Mouse (Mus musculus) MEL (cell line): ENCODE results near the gene Pold4. TPM values are rescaled to one million over a fixed set of nuclear protein-coding genes. Genes with fewer than 3 reads are reported as not detected.
A peak's percentile ranks its signal among the peaks of the same experiment; 100 is the strongest.

ENCODE experiments used
- DNase-seq: peaks from one replicate; pipeline ENCODE4 v3.0.0; 2011; ENCODE audit warnings: low read depth, low spot score
- H3K27ac ChIP-seq: 2 replicates; pipeline ENCODE4 v1.5.1; 2012; ENCODE audit warnings: low read depth, mild to moderate bottlenecking, control low read depth, low read length, moderate library complexity; ENCODE audit not compliant: control insufficient read depth
- H3K27me3 ChIP-seq, 2 experiments: fragments of 150-350 bp in 1 of 2; sonication (generic) in 1 of 2; 2 replicates each; pipeline ENCODE4 v1.6.1; 2012; ENCODE audit warnings: low read length in 2 of 2, mild to moderate bottlenecking in 2 of 2, improper control_type of control experiment in 1 of 2, moderate library complexity in 1 of 2; ENCODE audit not compliant: insufficient read depth in 2 of 2, control insufficient read depth in 1 of 2
- H3K36me3 ChIP-seq, 2 experiments: 2 replicates each; pipeline ENCODE4 v1.6.1; 2012 to 2014; ENCODE audit warnings: low read length in 2 of 2, improper control_type of control experiment in 1 of 2, inconsistent platforms in 1 of 2, mild to moderate bottlenecking in 1 of 2; ENCODE audit not compliant: insufficient read depth in 2 of 2, control insufficient read depth in 1 of 2
- H3K4me1 ChIP-seq, 2 experiments: fragments of 150-350 bp in 1 of 2; sonication (generic) in 1 of 2; 2 replicates each; pipeline ENCODE4 v1.6.1; 2012; ENCODE audit warnings: low read length in 2 of 2, improper control_type of control experiment in 1 of 2, mild to moderate bottlenecking in 1 of 2; ENCODE audit not compliant: insufficient read depth in 2 of 2, control insufficient read depth in 1 of 2
- H3K4me3 ChIP-seq, 2 experiments: fragments of 150-350 bp in 1 of 2; sonication (generic) in 1 of 2; 2 replicates each; pipeline ENCODE4 v1.5.1; 2012; ENCODE audit warnings: low read depth in 2 of 2, low read length in 2 of 2, mild to moderate bottlenecking in 2 of 2, moderate library complexity in 2 of 2, control low read depth in 1 of 2, improper control_type of control experiment in 1 of 2; ENCODE audit not compliant: control insufficient read depth in 1 of 2, insufficient read depth in 1 of 2
- H3K79me2 ChIP-seq: 2 replicates; pipeline ENCODE4 v1.6.1; 2012; ENCODE audit warnings: mild to moderate bottlenecking, low read length, moderate library complexity; ENCODE audit not compliant: control insufficient read depth, poor library complexity, insufficient read depth
- H3K9ac ChIP-seq: 2 replicates; pipeline ENCODE4 v1.6.1; 2012; ENCODE audit warnings: low read depth, mild to moderate bottlenecking, control low read depth, low read length, moderate library complexity; ENCODE audit not compliant: control insufficient read depth, poor library complexity, severe bottlenecking
- H3K9me3 ChIP-seq: fragments of 150-350 bp; sonication (generic); replicated peaks from 2 replicates; pipeline ENCODE4 v1.6.1; 2012; ENCODE audit warnings: mild to moderate bottlenecking, low read length, improper control_type of control experiment, moderate library complexity; ENCODE audit not compliant: insufficient read depth
- BHLHE40 ChIP-seq: IDR thresholded peaks from 2 replicates; pipeline ENCODE4 v1.6.1; 2012; ENCODE audit warnings: low read depth, mild to moderate bottlenecking, inconsistent platforms, low read length, improper control_type of control experiment, borderline replicate concordance
- CHD2 ChIP-seq: IDR thresholded peaks from 2 replicates; pipeline ENCODE4 v1.6.1; 2011; ENCODE audit warnings: low read length, improper control_type of control experiment
- CTCF ChIP-seq, 3 experiments: IDR thresholded peaks in 2 of 3; conservative IDR thresholded peaks in 1 of 3; 2 replicates each; pipeline ENCODE4 v1.5.1; 2011 to 2012; ENCODE audit warnings: low read length in 3 of 3, low read depth in 2 of 3, mild to moderate bottlenecking in 2 of 3, improper control_type of control experiment in 1 of 3, inconsistent platforms in 1 of 3, mixed read lengths in 1 of 3, moderate library complexity in 1 of 3; ENCODE audit not compliant: control insufficient read depth in 1 of 3, insufficient read depth in 1 of 3, poor library complexity in 1 of 3, severe bottlenecking in 1 of 3
- EP300 ChIP-seq, 2 experiments: IDR thresholded peaks; 2 replicates each; pipeline ENCODE4 v1.6.1; 2011; ENCODE audit warnings: improper control_type of control experiment in 2 of 2, low read length in 2 of 2, low read depth in 1 of 2, mild to moderate bottlenecking in 1 of 2
- ETS1 ChIP-seq: IDR thresholded peaks from 2 replicates; pipeline ENCODE4 v1.6.1; 2012; ENCODE audit warnings: low read depth, mild to moderate bottlenecking, inconsistent platforms, low read length, improper control_type of control experiment, moderate library complexity
- HCFC1 ChIP-seq: IDR thresholded peaks from 2 replicates; pipeline ENCODE4 v1.6.1; 2012; ENCODE audit warnings: low read depth, mild to moderate bottlenecking, inconsistent platforms, low read length, improper control_type of control experiment, moderate library complexity
- KAT2A ChIP-seq: conservative IDR thresholded peaks from 2 replicates; pipeline ENCODE4 v1.6.1; 2012; ENCODE audit warnings: low read depth, low read length, improper control_type of control experiment, inconsistent platforms
- MAFK ChIP-seq: IDR thresholded peaks from 2 replicates; pipeline ENCODE4 v1.6.1; 2011; ENCODE audit warnings: low read depth, mild to moderate bottlenecking, low read length, improper control_type of control experiment, borderline replicate concordance
- MAX ChIP-seq: IDR thresholded peaks from 2 replicates; pipeline ENCODE4 v1.6.1; 2011; ENCODE audit warnings: low read length, improper control_type of control experiment
- MXI1 ChIP-seq: IDR thresholded peaks from 2 replicates; pipeline ENCODE4 v1.6.1; 2011; ENCODE audit warnings: mild to moderate bottlenecking, low read depth, low read length, improper control_type of control experiment
- MYC ChIP-seq: IDR thresholded peaks from 2 replicates; pipeline ENCODE4 v1.6.1; 2011; ENCODE audit warnings: low read depth, mild to moderate bottlenecking, low read length, improper control_type of control experiment, moderate library complexity
- NELFE ChIP-seq: IDR thresholded peaks from 2 replicates; pipeline ENCODE4 v1.6.1; 2011; ENCODE audit warnings: low read depth, low read length, improper control_type of control experiment
- NRF1 ChIP-seq: IDR thresholded peaks from 2 replicates; pipeline ENCODE4 v1.6.1; 2014; ENCODE audit warnings: low read depth, mild to moderate bottlenecking, inconsistent platforms, low read length, improper control_type of control experiment, moderate library complexity; ENCODE audit not compliant: poor library complexity, insufficient read depth, severe bottlenecking
- POLR2AphosphoS2 ChIP-seq: IDR thresholded peaks from 2 replicates; pipeline ENCODE4 v1.6.1; 2011; ENCODE audit warnings: low read length, improper control_type of control experiment
- RAD21 ChIP-seq: IDR thresholded peaks from 2 replicates; pipeline ENCODE4 v1.6.1; 2011; ENCODE audit warnings: mild to moderate bottlenecking, low read depth, low read length, improper control_type of control experiment
- RCOR1 ChIP-seq: IDR thresholded peaks from 2 replicates; pipeline ENCODE4 v1.6.1; 2012; ENCODE audit warnings: low read depth, mild to moderate bottlenecking, inconsistent platforms, low read length, improper control_type of control experiment
- SIN3A ChIP-seq: IDR thresholded peaks from 2 replicates; pipeline ENCODE4 v1.6.1; 2012; ENCODE audit warnings: low read length, improper control_type of control experiment, inconsistent platforms
- TAL1 ChIP-seq: IDR thresholded peaks from 2 replicates; pipeline ENCODE4 v1.6.1; 2012; ENCODE audit warnings: mild to moderate bottlenecking, inconsistent platforms, low read length, moderate library complexity, mixed read lengths
- TBP ChIP-seq: IDR thresholded peaks from 2 replicates; pipeline ENCODE4 v1.8.0; 2011; ENCODE audit warnings: low read depth, low read length, improper control_type of control experiment
- UBTF ChIP-seq: IDR thresholded peaks from 2 replicates; pipeline ENCODE4 v1.6.1; 2012; ENCODE audit warnings: low read depth, mild to moderate bottlenecking, inconsistent platforms, low read length, improper control_type of control experiment, moderate library complexity, borderline replicate concordance; ENCODE audit not compliant: insufficient read depth
- USF1 ChIP-seq: IDR thresholded peaks from 2 replicates; pipeline ENCODE4 v1.6.1; 2014; ENCODE audit warnings: low read depth, mild to moderate bottlenecking, inconsistent platforms, low read length, improper control_type of control experiment, moderate library complexity
- ZC3H11A ChIP-seq: IDR thresholded peaks from 2 replicates; pipeline ENCODE4 v1.6.1; 2012; ENCODE audit warnings: low read depth, mild to moderate bottlenecking, inconsistent platforms, low read length, improper control_type of control experiment
- polyA plus RNA-seq, 2 experiments: library from polyadenylated mRNA; stranded (reverse) in 1 of 2; unstranded in 1 of 2; fragments of >175 nt in 1 of 2; fragments of >200 nt in 1 of 2; gene quantifications; 2 replicates each; pipeline versions ENCODE4 v1.2.1 to v1.2.4; 2012; ENCODE audit warnings: low replicate concordance in 2 of 2, low read depth in 1 of 2; ENCODE audit not compliant: insufficient read length in 2 of 2, insufficient read depth in 1 of 2, missing spikeins in 1 of 2
- total RNA-seq: library from RNA; depleted of rRNA; stranded (reverse); fragments of 300-350 nt; gene quantifications from 2 replicates; pipeline ENCODE4 v1.2.3, GENCODE M21; 2012

Gene Pold4
- total and polyA plus RNA-seq, 3 experiments, result 18.5 to 40.4 TPM; not detected in 1

- H3K27ac ChIP-seq, result peak overlapping the region; percentile 52
- H3K79me2 ChIP-seq, result peaks cover 2% of the 10 kb centered on the region; the same call in 1 of the 2 replicates
- H3K4me1 ChIP-seq, result peaks cover 2 to 29% of the 10 kb centered on the region in 2 experiments; a peak in 3 of 4 replicates
- H3K9me3 ChIP-seq, result no peaks in the 10 kb centered on the region
- no peaks in the 10 kb centered on the region for H3K27me3 ChIP-seq
- H3K9ac ChIP-seq, result peak overlapping the region; percentile 71
- TF ChIP-seq RCOR1 (no peak), TAL1 (no peak), CTCF (IDR thresholded peaks at IDR 0.05 in 2 of 3, conservative IDR thresholded peaks at IDR 0.05 in 1 of 3; ENCODE audit: control insufficient read depth in 1 of 3, insufficient read depth in 1 of 3, low read depth in 2 of 3, low read length in 3 of 3, poor library complexity in 1 of 3, severe bottlenecking in 1 of 3) (no peak), POLR2AphosphoS2 (no peak)
- TF ChIP-seq, all 39 proteins: peak for 0
- Histone ChIP-seq H3K4me3 (peak overlapping the region; percentile 71 to 93), H3K36me3 (peaks cover 0 to 11% of the 10 kb centered on the region in 2 experiments; a peak in 2 of 4 replicates)
- peak; percentile 80 for DNase-seq
Observed at GRCm38 (mm10) chr19:4232186-4232572, 480 bp downstream of the Pold4 start.

- peak overlapping the region in 1 of 2 experiments; percentile 93; a peak in 2 of 4 replicates for H3K4me3 ChIP-seq
Observed at GRCm38 (mm10) chr19:4232651-4233050, 952 bp downstream of the Pold4 start.

GRCm38 (mm10) chr19:4234548-4234947, 2.8 kb downstream of the Pold4 start:
- TF ChIP-seq EP300 (IDR thresholded peaks at IDR 0.05; ENCODE audit: low read depth in 1 of 2, low read length in 2 of 2) (no peak), KAT2A (no peak), SIN3A (no peak), BHLHE40 (no peak), MAFK (no peak), MYC (no peak), CHD2 (no peak), ZC3H11A (no peak), MXI1 (no peak), USF1 (no peak)
- DNase-seq, result no peak

More at GRCm38 (mm10) chr19:4232651-4233050, 952 bp downstream of the Pold4 start:
- TF ChIP-seq ETS1 (no peak), NELFE (no peak), CTCF (IDR thresholded peaks at IDR 0.05 in 2 of 3, conservative IDR thresholded peaks at IDR 0.05 in 1 of 3; ENCODE audit: control insufficient read depth in 1 of 3, insufficient read depth in 1 of 3, low read depth in 2 of 3, low read length in 3 of 3, poor library complexity in 1 of 3, severe bottlenecking in 1 of 3) (no peak), RCOR1 (no peak), NRF1 (no peak), UBTF (no peak), RAD21 (no peak), MAX (no peak), USF1 (no peak), TBP (no peak), HCFC1 (no peak)
- Histone ChIP-seq H3K36me3 (peaks cover 0 to 11% of the 10 kb centered on the region in 2 experiments; a peak in 2 of 4 replicates), H3K9ac (peak overlapping the region; percentile 71), H3K9me3 (no peaks in the 10 kb centered on the region), H3K4me1 (peaks cover 2 to 27% of the 10 kb centered on the region in 2 experiments; a peak in 3 of 4 replicates), H3K27ac (no peak overlapping the region), H3K79me2 (peaks cover 2% of the 10 kb centered on the region; the same call in 1 of the 2 replicates), H3K27me3 (0 out of 4 replicates have a peak, but pooled peaks cover 0 to 2% of the 10 kb centered on the region in 2 experiments)
- DNase-seq, result no peak

More at GRCm38 (mm10) chr19:4234548-4234947, 2.8 kb downstream of the Pold4 start:
- no peaks in the 10 kb centered on the region for H3K9me3 ChIP-seq
- H3K36me3 ChIP-seq, result peaks cover 0 to 11% of the 10 kb centered on the region in 2 experiments; a peak in 2 of 4 replicates
- H3K27me3 ChIP-seq, result 0 out of 4 replicates have a peak, but pooled peaks cover 0 to 2% of the 10 kb centered on the region in 2 experiments
- H3K79me2 ChIP-seq, result peaks cover 2% of the 10 kb centered on the region; the same call in 1 of the 2 replicates
- no peak overlapping the region for H3K9ac ChIP-seq
- no peak overlapping the region for H3K4me3 ChIP-seq
- H3K27ac ChIP-seq, result no peak overlapping the region
- peaks cover 2 to 20% of the 10 kb centered on the region in 2 experiments; a peak in 3 of 4 replicates for H3K4me1 ChIP-seq
